Mouse (Mus musculus) forebrain, embryonic 15.5 days (tissue): ENCODE data around the gene 4930404N11Rik. TPM values are rescaled to one million over a fixed set of nuclear protein-coding genes. Genes with fewer than 3 reads are reported as not detected.

Source experiments
- ATAC-seq: fragments of 200-750 bp; cut with Nextera tagmentation; replicated peaks from 2 replicates; pipeline ENCODE4 v1.8.0; 2017; ENCODE audit warnings: mild to moderate bottlenecking, moderate TSS enrichment, moderate library complexity
- H3K27ac ChIP-seq: fragments of 300-500 bp; sonication (generic); replicated peaks from 2 replicates; pipeline ENCODE4 v1.5.1; 2015; ENCODE audit warnings: mild to moderate bottlenecking, inconsistent platforms
- H3K27me3 ChIP-seq: fragments of 300-500 bp; sonication (generic); 2 replicates; pipeline ENCODE4 v1.6.1; 2015; ENCODE audit warnings: inconsistent platforms
- H3K36me3 ChIP-seq: fragments of 300-500 bp; sonication (generic); 2 replicates; pipeline ENCODE4 v1.6.1; 2015; ENCODE audit warnings: mild to moderate bottlenecking, inconsistent platforms
- H3K4me1 ChIP-seq: fragments of 300-500 bp; sonication (generic); 2 replicates; pipeline ENCODE4 v1.6.1; 2015; ENCODE audit warnings: inconsistent platforms
- H3K4me2 ChIP-seq: fragments of 300-500 bp; sonication (generic); replicated peaks from 2 replicates; pipeline ENCODE4 v1.6.1; 2015; ENCODE audit warnings: mild to moderate bottlenecking, inconsistent platforms
- H3K4me3 ChIP-seq: fragments of 300-500 bp; sonication (generic); 2 replicates; pipeline ENCODE4 v1.5.1; 2015; ENCODE audit warnings: mild to moderate bottlenecking, inconsistent platforms
- H3K9ac ChIP-seq: fragments of 300-500 bp; sonication (generic); replicated peaks from 2 replicates; pipeline ENCODE4 v1.6.1; 2015; ENCODE audit warnings: mild to moderate bottlenecking, inconsistent platforms
- H3K9me3 ChIP-seq: fragments of 300-500 bp; sonication (generic); 2 replicates; pipeline ENCODE4 v1.6.1; 2016; ENCODE audit warnings: inconsistent platforms
- WGBS: fragments of 180-500 bp; shearing (Covaris S2); methylation state at CpG from one replicate; pipeline ENCODE4 v1.1.7; 2015; ENCODE audit warnings: mixed read lengths; 5-methylcytosine and 5-hydroxymethylcytosine counted together
- polyA plus RNA-seq: library from polyadenylated mRNA; unstranded; fragments of >200 nt; fragmentation: Nextera tagmentation; extraction: Ambion mirVana; gene quantifications from 2 replicates; pipeline ENCODE4 v1.2.1, GENCODE M21; 2015

Gene 4930404N11Rik
- polyA plus RNA-seq, 1 experiment from 2014 or later = 0.73 TPM

- Histone ChIP-seq H3K27me3 (peaks cover 2% of the 10 kb centered on the region), H3K9me3 (no peaks in the 10 kb centered on the region), H3K36me3 (no peaks in the 10 kb centered on the region), H3K9ac (peak overlapping the region; percentile 76), H3K4me2 (peak overlapping the region; percentile 96), H3K4me1 (peaks cover 19% of the 10 kb centered on the region), H3K27ac (no peak overlapping the region), H3K4me3 (peak overlapping the region; percentile 79)
- 46% methylated on average over 4 of the region's 4 CpGs for WGBS
- no peak for ATAC-seq
Observed at GRCm38 (mm10) chr10:81358209-81358608, 7.4 kb downstream of the 4930404N11Rik start.

GRCm38 (mm10) chr10:81356991-81357844 is 8.4 kb downstream of the 4930404N11Rik start, which contains the start of gene Mfsd12:
Mfsd12 (plus strand) TSS chr10:81357491.
- Histone ChIP-seq H3K9ac (peak within 1 kb of the TSS; percentile 76), H3K4me1 (peaks cover 19% of the 10 kb centered on the region), H3K4me2 (peak within 1 kb of the TSS; percentile 96), H3K9me3 (no peaks in the 10 kb centered on the region), H3K4me3 (peak within 1 kb of the TSS; percentile 79), H3K36me3 (no peaks in the 10 kb centered on the region), H3K27me3 (no peaks in the 10 kb centered on the region), H3K27ac (no peak within 1 kb of the TSS)
- peak; percentile 95 for ATAC-seq
- 2% methylated on average over 79 of the region's 79 CpGs for WGBS

GRCm38 (mm10) chr10:81356352-81356990 is 9.1 kb downstream of the 4930404N11Rik start:
- no peaks in the 10 kb centered on the region for H3K36me3 ChIP-seq
- H3K27me3 ChIP-seq = no peaks in the 10 kb centered on the region
- peak overlapping the region; percentile 96 for H3K4me2 ChIP-seq
- peak overlapping the region; percentile 79; the same call in 1 of the 2 replicates for H3K4me3 ChIP-seq
- peaks cover 19% of the 10 kb centered on the region for H3K4me1 ChIP-seq
- ATAC-seq = no peak
- no peak overlapping the region for H3K27ac ChIP-seq
- WGBS = 44% methylated on average over 12 of the region's 12 CpGs
- H3K9ac ChIP-seq = 0 out of 2 replicates have a peak overlapping the region, but pooled peaks have one; percentile 3
- no peaks in the 10 kb centered on the region for H3K9me3 ChIP-seq

- Histone ChIP-seq H3K9ac (no peak overlapping the region), H3K36me3 (no peaks in the 10 kb centered on the region), H3K9me3 (no peaks in the 10 kb centered on the region), H3K27me3 (no peaks in the 10 kb centered on the region), H3K4me2 (no peak overlapping the region), H3K4me3 (no peak overlapping the region), H3K4me1 (peaks cover 19% of the 10 kb centered on the region), H3K27ac (no peak overlapping the region)
- WGBS = 87% methylated on average over 4 of the region's 4 CpGs
- ATAC-seq = no peak
Observed at GRCm38 (mm10) chr10:81355533-81355932, 10.1 kb downstream of the 4930404N11Rik start.

GRCm38 (mm10) chr10:81354738-81355477 is 10.7 kb downstream of the 4930404N11Rik start:
- Histone ChIP-seq H3K4me2 (no peak overlapping the region), H3K9me3 (no peaks in the 10 kb centered on the region), H3K4me1 (peaks cover 22% of the 10 kb centered on the region), H3K36me3 (no peaks in the 10 kb centered on the region), H3K27me3 (no peaks in the 10 kb centered on the region), H3K4me3 (no peak overlapping the region), H3K27ac (no peak overlapping the region), H3K9ac (no peak overlapping the region)
- ATAC-seq = no peak
- WGBS = 67% methylated on average over 9 of the region's 9 CpGs

- no peak overlapping the region for H3K4me2 ChIP-seq
- H3K27ac ChIP-seq = no peak overlapping the region
- H3K4me3 ChIP-seq = no peak overlapping the region
- H3K36me3 ChIP-seq = no peaks in the 10 kb centered on the region
- peaks cover 18% of the 10 kb centered on the region for H3K4me1 ChIP-seq
- H3K27me3 ChIP-seq = no peaks in the 10 kb centered on the region
- 32% methylated on average over 9 of the region's 9 CpGs for WGBS
- no peak overlapping the region for H3K9ac ChIP-seq
- ATAC-seq = no peak
- no peaks in the 10 kb centered on the region for H3K9me3 ChIP-seq
Observed at GRCm38 (mm10) chr10:81351678-81352291, 13.8 kb downstream of the 4930404N11Rik start.

GRCm38 (mm10) chr10:81350351-81351063 is 15.1 kb downstream of the 4930404N11Rik start, which contains the start of gene Hmg20b:
Hmg20b (minus strand) TSS chr10:81350480.
- H3K4me3 ChIP-seq = peak within 1 kb of the TSS; percentile 74
- under 1% methylated on average over 54 of the region's 54 CpGs for WGBS
- peaks cover 21% of the 10 kb centered on the region for H3K4me1 ChIP-seq
- ATAC-seq = peak; percentile 97
- H3K36me3 ChIP-seq = no peaks in the 10 kb centered on the region
- H3K9ac ChIP-seq = peak within 1 kb of the TSS; percentile 63
- peak within 1 kb of the TSS; percentile 69 for H3K27ac ChIP-seq
- no peaks in the 10 kb centered on the region for H3K9me3 ChIP-seq
- peaks cover 6% of the 10 kb centered on the region; the same call in 1 of the 2 replicates for H3K27me3 ChIP-seq
- H3K4me2 ChIP-seq = peak within 1 kb of the TSS; percentile 85

GRCm38 (mm10) chr10:81349961-81350350 is 15.7 kb downstream of the 4930404N11Rik start:
- 1% methylated on average over 27 of the region's 29 CpGs for WGBS

GRCm38 (mm10) chr10:81349146-81349545 is 16.5 kb downstream of the 4930404N11Rik start:
- Histone ChIP-seq H3K9ac (peak overlapping the region; percentile 63; the same call in 1 of the 2 replicates), H3K4me1 (peaks cover 21% of the 10 kb centered on the region), H3K4me3 (peak overlapping the region; percentile 74), H3K36me3 (no peaks in the 10 kb centered on the region), H3K27me3 (peaks cover 19% of the 10 kb centered on the region; the same call in 1 of the 2 replicates), H3K4me2 (peak overlapping the region; percentile 85), H3K27ac (no peak overlapping the region), H3K9me3 (no peaks in the 10 kb centered on the region)
- WGBS = 7% methylated on average over 12 of the region's 12 CpGs
- no peak for ATAC-seq

More at GRCm38 (mm10) chr10:81349961-81350350, 15.7 kb downstream of the 4930404N11Rik start:
- Histone ChIP-seq H3K4me3 (peak overlapping the region; percentile 74), H3K27ac (no peak overlapping the region), H3K36me3 (no peaks in the 10 kb centered on the region), H3K9ac (peak overlapping the region; percentile 63), H3K9me3 (no peaks in the 10 kb centered on the region), H3K27me3 (peaks cover 11% of the 10 kb centered on the region; the same call in 1 of the 2 replicates), H3K4me2 (peak overlapping the region; percentile 85), H3K4me1 (peaks cover 21% of the 10 kb centered on the region)
- ATAC-seq = peak; percentile 20

GRCm38 (mm10) chr10:81346453-81347067 is 19.1 kb downstream of the 4930404N11Rik start:
- ATAC-seq = no peak
- H3K4me2 ChIP-seq = peak overlapping the region; percentile 49
- 5% methylated on average over 55 of the region's 55 CpGs for WGBS
- H3K36me3 ChIP-seq = no peaks in the 10 kb centered on the region
- H3K4me3 ChIP-seq = peak overlapping the region; percentile 33
- H3K9ac ChIP-seq = peak overlapping the region; percentile 29; the same call in 1 of the 2 replicates
- no peak overlapping the region for H3K27ac ChIP-seq
- peaks cover 29% of the 10 kb centered on the region for H3K4me1 ChIP-seq
- no peaks in the 10 kb centered on the region for H3K9me3 ChIP-seq
- peaks cover 44% of the 10 kb centered on the region for H3K27me3 ChIP-seq
